Mouse (Mus musculus) left cerebral cortex, adult 18-20 months (tissue): ENCODE data around the gene Pcnp. TPM values are rescaled to one million over a fixed set of nuclear protein-coding genes. Genes with fewer than 3 reads are reported as not detected.
"Not testable (repeated sequence)": the region's sequence is repeated elsewhere in the genome, so short reads cannot be mapped to it uniquely, and the experiment has no call there.

Experiments used
- DNase-seq, 2 experiments: peaks; one replicate each; pipeline ENCODE4 v3.0.0; 2021 to 2022; ENCODE audit warnings: low spot score in 2 of 2, mixed read lengths in 1 of 2
- long read RNA-seq, 2 experiments: library from polyadenylated mRNA; stranded (forward); transcript quantifications; one replicate each; pipeline ENCODE4 v2.0.0; 2021
- total RNA-seq, 2 experiments: library from RNA; stranded (reverse); gene quantifications; 2 replicates each; pipeline ENCODE4 v1.2.3; 2021

Pcnp gene
- 100 to 1,000 TPM; 176 to 188 TPM for total RNA-seq
- long read RNA-seq, experiment 1, transcript Pcnp-206 (5 exons, 938 nt), result major isoform, 89 of 205 reads
- long read RNA-seq, experiment 1, transcript Pcnp-205 (5 exons, 2,200 nt), result minor isoform, 25 of 205 reads
- long read RNA-seq, experiment 1, transcript Pcnp-202 (5 exons, 2,295 nt), result minor isoform, 49 of 205 reads
- long read RNA-seq, experiment 1, partial matches to known transcripts, result 9 of 205 reads
- long read RNA-seq, experiment 1, other reads (novel, unspliced or antisense), result 30 of 205 reads
- long read RNA-seq, experiment 2, transcript Pcnp-202 (5 exons, 2,295 nt), result minor isoform, 53 of 182 reads
- long read RNA-seq, experiment 2, transcript Pcnp-205 (5 exons, 2,200 nt), result minor isoform, 14 of 182 reads
- long read RNA-seq, experiment 2, transcript Pcnp-206 (5 exons, 938 nt), result major isoform, 88 of 182 reads
- long read RNA-seq, experiment 2, partial matches to known transcripts, result 3 of 182 reads
- long read RNA-seq, experiment 2, other reads (novel, unspliced or antisense), result 22 of 182 reads

- DNase-seq, result peak; percentile 99
Observed at GRCm38 (mm10) chr16:56029661-56030082, at the start of gene Pcnp. Pcnp (minus strand) TSS chr16:56029739.

GRCm38 (mm10) chr16:56076121-56076869 lies 46.8 kb upstream of the Pcnp start:
- no peak for DNase-seq

GRCm38 (mm10) chr16:56075222-56076111 lies 45.9 kb upstream of the Pcnp start:
- DNase-seq, result peak; percentile 66 to 75

- no peak for DNase-seq
Observed at GRCm38 (mm10) chr16:56074565-56074964, 45.0 kb upstream of the Pcnp start.

- no peak for DNase-seq
Observed at GRCm38 (mm10) chr16:56074122-56074521, 44.6 kb upstream of the Pcnp start.

- not testable (repeated sequence) for DNase-seq
Observed at GRCm38 (mm10) chr16:56073150-56073549, 43.6 kb upstream of the Pcnp start.

GRCm38 (mm10) chr16:56072533-56072932 lies 43.0 kb upstream of the Pcnp start:
- no peak for DNase-seq

- DNase-seq, result no peak
Observed at GRCm38 (mm10) chr16:56071317-56072232, 42.0 kb upstream of the Pcnp start.

- DNase-seq, result no peak
Observed at GRCm38 (mm10) chr16:56068523-56069070, 39.1 kb upstream of the Pcnp start.

- no peak for DNase-seq
Observed at GRCm38 (mm10) chr16:56066113-56066512, 36.6 kb upstream of the Pcnp start.

- peak; percentile 25 to 62 for DNase-seq
Observed at GRCm38 (mm10) chr16:56064334-56064990, 34.9 kb upstream of the Pcnp start.

- DNase-seq, result no peak
Observed at GRCm38 (mm10) chr16:56062981-56063380, 33.4 kb upstream of the Pcnp start.

- no peak for DNase-seq
Observed at GRCm38 (mm10) chr16:56061995-56062594, 32.6 kb upstream of the Pcnp start.

GRCm38 (mm10) chr16:56058151-56058550 lies 28.6 kb upstream of the Pcnp start:
- no peak for DNase-seq

- no peak for DNase-seq
Observed at GRCm38 (mm10) chr16:56056944-56057590, 27.5 kb upstream of the Pcnp start.

- no peak for DNase-seq
Observed at GRCm38 (mm10) chr16:56055911-56056310, 26.4 kb upstream of the Pcnp start.

- DNase-seq, result not testable (repeated sequence)
Observed at GRCm38 (mm10) chr16:56048038-56048437, 18.5 kb upstream of the Pcnp start, which contains the start of gene Senp7. Senp7 (plus strand) TSS chr16:56048338.

- DNase-seq, result no peak
Observed at GRCm38 (mm10) chr16:56038090-56038489, 8.6 kb upstream of the Pcnp start.
